In the genomic region with DNA sequence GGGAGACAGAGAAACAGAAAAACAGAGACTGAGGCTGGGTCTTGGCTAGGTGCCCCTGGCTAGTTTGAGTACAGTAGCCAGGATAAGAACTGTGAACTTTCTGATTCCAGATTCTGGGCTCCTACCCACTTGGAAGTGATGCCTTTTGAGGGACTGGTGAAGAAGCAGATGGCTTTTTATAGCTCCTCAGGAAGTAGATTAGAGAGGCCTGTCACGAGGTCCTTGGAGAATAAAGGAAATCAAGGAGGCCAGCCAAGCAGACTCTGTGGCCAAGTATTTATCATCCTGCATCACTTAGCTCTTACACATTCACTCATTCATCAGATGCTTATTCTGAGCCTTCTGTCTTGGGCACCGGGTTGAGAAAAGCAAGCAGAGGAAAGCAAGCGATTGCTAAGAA, we compare ENCODE assay signal across 24 mouse cellular contexts. TPM values are rescaled to one million over a fixed set of nuclear protein-coding genes. Genes with fewer than 3 reads are reported as not detected.
DNase-seq lines count a peak whose midpoint lies in the region; ATAC-seq and TF ChIP-seq lines count a peak whose summit lies in the region.
"Had no signal": no experiment of that assay in that cellular context is flagged by ENCODE, and none has a peak within 500 bp of the region (broad histone marks: within the 10 kb centered on the region; RNA-seq: fewer than 3 reads in every experiment).

No protein-coding gene starts in this region.

- peak; percentile 6; the same call in 1 of the 2 replicates for ATAC-seq in forebrain, embryonic 13.5 days
- ATAC-seq: intestine, embryonic 15.5 days had no signal

- peak in 1 of 2 experiments; percentile 20; a peak in 1 of 4 replicates for TF ChIP-seq EP300 in MEL (IDR thresholded peaks at IDR 0.05; ENCODE audit: low read depth in 1 of 2, low read length in 2 of 2)

- H3K36me3 ChIP-seq in forebrain, embryonic 13.5 days (ENCODE audit: poor library complexity, severe bottlenecking), result no peaks in the 10 kb centered on the region
- H3K36me3 ChIP-seq in forebrain, embryonic 10.5 days (replicated peaks), result no peaks in the 10 kb centered on the region
- H3K36me3 ChIP-seq in MEL (ENCODE audit: control insufficient read depth in 1 of 2, insufficient read depth in 2 of 2, low read length in 2 of 2), result peaks cover 0 to 3% of the 10 kb centered on the region in 2 experiments; a peak in 2 of 4 replicates
- H3K36me3 ChIP-seq: embryonic facial prominence, embryonic 10.5 days; G1E; hindbrain, embryonic 10.5 days; intestine, embryonic 15.5 days; limb, embryonic 10.5 days; neural tube, embryonic 13.5 days had no signal

- no peaks in the 10 kb centered on the region for H3K27me3 ChIP-seq in forebrain, embryonic 13.5 days
- H3K27me3 ChIP-seq in forebrain, embryonic 10.5 days (ENCODE audit: poor library complexity, severe bottlenecking), result peaks cover 61% of the 10 kb centered on the region
- H3K27me3 ChIP-seq in MEL (ENCODE audit: control insufficient read depth in 1 of 2, insufficient read depth in 2 of 2, low read length in 2 of 2), result peaks cover 0 to 4% of the 10 kb centered on the region in 2 experiments; a peak in 3 of 4 replicates
- H3K27me3 ChIP-seq: intestine, embryonic 15.5 days had no signal

- H3K4me3 ChIP-seq in forebrain, embryonic 13.5 days, result no peak overlapping the region
- H3K4me3 ChIP-seq in forebrain, embryonic 10.5 days, result no peak overlapping the region
- no peak overlapping the region for H3K4me3 ChIP-seq in MEL (ENCODE audit: control insufficient read depth in 1 of 2, insufficient read depth in 1 of 2, low read depth in 2 of 2, low read length in 2 of 2)
- H3K4me3 ChIP-seq: embryonic facial prominence, embryonic 10.5 days; heart, adult 2 months; hindbrain, embryonic 10.5 days; intestine, embryonic 15.5 days; limb, embryonic 10.5 days; neural tube, embryonic 13.5 days had no signal

- TF ChIP-seq CTCF in MEL (IDR thresholded peaks at IDR 0.05 in 2 of 3, conservative IDR thresholded peaks at IDR 0.05 in 1 of 3; ENCODE audit: control insufficient read depth in 1 of 3, insufficient read depth in 1 of 3, low read depth in 2 of 3, low read length in 3 of 3, poor library complexity in 1 of 3, severe bottlenecking in 1 of 3), result no peak

- WGBS in forebrain, embryonic 13.5 days, result 52% methylated on average over 3 of the region's 3 CpGs
- 84% methylated on average over 3 of the region's 3 CpGs for WGBS in forebrain, embryonic 10.5 days

- no peaks in the 10 kb centered on the region for H3K79me2 ChIP-seq in MEL (ENCODE audit: control insufficient read depth, insufficient read depth, low read length, poor library complexity)

- TF ChIP-seq RAD21 in MEL (IDR thresholded peaks at IDR 0.05; ENCODE audit: low read depth, low read length), result no peak

- no peak overlapping the region for H3K9ac ChIP-seq in forebrain, embryonic 13.5 days
- H3K9ac ChIP-seq in MEL (ENCODE audit: control insufficient read depth, low read depth, low read length, poor library complexity, severe bottlenecking), result no peak overlapping the region
- H3K9ac ChIP-seq: intestine, embryonic 15.5 days; neural tube, embryonic 13.5 days had no signal

- H3K9me3 ChIP-seq in forebrain, embryonic 13.5 days (replicated peaks), result no peaks in the 10 kb centered on the region
- H3K9me3 ChIP-seq in forebrain, embryonic 10.5 days, result no peaks in the 10 kb centered on the region
- no peaks in the 10 kb centered on the region for H3K9me3 ChIP-seq in MEL (replicated peaks; ENCODE audit: insufficient read depth, low read length)
- H3K9me3 ChIP-seq: embryonic facial prominence, embryonic 10.5 days; G1E; hindbrain, embryonic 10.5 days; intestine, embryonic 15.5 days; limb, embryonic 10.5 days; neural tube, embryonic 13.5 days had no signal

- intact Hi-C loops in heart, postnatal 10 days (cut with DNase I), result loop anchor here (5.0 kb wide), 1 partner anchor 151 kb away; no protein-coding TSS in a partner anchor
- intact Hi-C loops in heart, postnatal 36 days (cut with DNase I), result loop anchor here (5.0 kb wide), 1 partner anchor 151 kb away; no protein-coding TSS in a partner anchor

- DNase-seq in forebrain, embryonic 10.5 days (ENCODE audit: extremely low spot score, low spot score), result no peak
- DNase-seq in heart, postnatal 10 days, result peak; percentile 20 to 32
- DNase-seq in heart, postnatal 36 days, result no peak
- DNase-seq in kidney, postnatal 14 days, result peak; percentile 20
- DNase-seq in kidney, adult 11 months, result no peak
- DNase-seq in MEL (ENCODE audit: low read depth, low spot score), result peak; percentile 14
- no peak for DNase-seq in cerebellum, adult 9-10 months
- DNase-seq: adrenal gland, postnatal 25 days; cerebellum, adult 18-20 months; gastrocnemius, postnatal 10 days; lung, adult 2 months had no signal

- H3K4me1 ChIP-seq in forebrain, embryonic 13.5 days, result peaks cover 47% of the 10 kb centered on the region
- peaks cover 52% of the 10 kb centered on the region for H3K4me1 ChIP-seq in forebrain, embryonic 10.5 days
- H3K4me1 ChIP-seq in MEL (ENCODE audit: control insufficient read depth in 1 of 2, insufficient read depth in 2 of 2, low read length in 2 of 2), result peaks cover 2 to 12% of the 10 kb centered on the region in 2 experiments
- H3K4me1 ChIP-seq: intestine, embryonic 15.5 days had no signal

- no peak for TF ChIP-seq POLR2A in MEL (IDR thresholded peaks at IDR 0.05; ENCODE audit: control insufficient read depth in 1 of 2, insufficient read depth in 1 of 2, low read depth in 1 of 2, low read length in 2 of 2, poor library complexity in 1 of 2)

- no peak overlapping the region for H3K27ac ChIP-seq in forebrain, embryonic 13.5 days
- H3K27ac ChIP-seq in forebrain, embryonic 10.5 days, result no peak overlapping the region
- no peak overlapping the region for H3K27ac ChIP-seq in MEL (ENCODE audit: control insufficient read depth, low read depth, low read length)
- H3K27ac ChIP-seq: embryonic facial prominence, embryonic 10.5 days; heart, adult 2 months; hindbrain, embryonic 10.5 days; intestine, embryonic 15.5 days; kidney, postnatal 0 days; limb, embryonic 10.5 days; neural tube, embryonic 13.5 days had no signal

- H3K4me2 ChIP-seq in forebrain, embryonic 13.5 days, result no peak overlapping the region
- H3K4me2 ChIP-seq: intestine, embryonic 15.5 days; liver, embryonic 11.5 days; neural tube, embryonic 13.5 days had no signal

TF ChIP-seq in MEL, 35 proteins besides CTCF, POLR2A, EP300 and RAD21:
- TF ChIP-seq GATA1 (IDR thresholded peaks at IDR 0.05; ENCODE audit: low read depth, low read length), result 0 out of 2 replicates have a peak, but pooled peaks have one; percentile 22
- peak; percentile 29; the same call in 1 of the 2 replicates for TF ChIP-seq USF1 (IDR thresholded peaks at IDR 0.05; ENCODE audit: low read depth, low read length)
- TF ChIP-seq TCF12 (IDR thresholded peaks at IDR 0.05; ENCODE audit: low read depth, low read length), result no peak
- TF ChIP-seq ZC3H11A (IDR thresholded peaks at IDR 0.05; ENCODE audit: low read depth, low read length), result no peak

RNA-seq across cellular contexts. Expression of a gene that starts 28.8 kb away (rescaled TPM):
- polyA plus RNA-seq in forebrain, embryonic 13.5 days (2015; fragmentation: Nextera tagmentation; extraction: Ambion mirVana), result 18.7 and 23.4 TPM in 2 replicates
- polyA plus RNA-seq in forebrain, embryonic 10.5 days (2016; fragmentation: Nextera tagmentation; extraction: Ambion mirVana), result 35.3 and 36.8 TPM in 2 replicates
- total RNA-seq in heart, postnatal 10 days (2021), result 1 to 10 TPM; 5.2 to 5.8 TPM
- 1 to 10 TPM; 7.6 to 7.7 TPM for total RNA-seq in heart, postnatal 36 days (2021)
- not detected in 2 replicates for total RNA-seq in MEL (2012; rRNA removed)
- polyA plus RNA-seq in MEL (2012; ENCODE audit: insufficient read depth in 1 of 2, insufficient read length in 2 of 2, low read depth in 1 of 2, low replicate concordance in 2 of 2, missing spikeins in 1 of 2), result not detected
- total RNA-seq: common myeloid progenitor, adult 5-6 weeks; megakaryocyte-erythroid progenitor cell, adult 5-6 weeks; monocyte, adult 5-6 weeks had no signal
- polyA plus RNA-seq: G1E had no signal

RNA-seq across cellular contexts. Expression of a gene that starts 32.0 kb away (rescaled TPM):
- polyA plus RNA-seq in forebrain, embryonic 13.5 days (2015; fragmentation: Nextera tagmentation; extraction: Ambion mirVana), result 12.6 and 13.0 TPM in 2 replicates
- 12.6 and 12.9 TPM in 2 replicates for polyA plus RNA-seq in forebrain, embryonic 10.5 days (2016; fragmentation: Nextera tagmentation; extraction: Ambion mirVana)
- 1 to 10 TPM; 6.2 to 6.4 TPM for total RNA-seq in heart, postnatal 10 days (2021)
- 1 to 10 TPM; 6.4 to 7.0 TPM for total RNA-seq in heart, postnatal 36 days (2021)
- 2.7 and 3.4 TPM in 2 replicates for total RNA-seq in MEL (2012; rRNA removed)
- 1 to 10 TPM in 1 of 2 experiments, not detected in 1; 4.7 TPM for polyA plus RNA-seq in MEL (2012; ENCODE audit: insufficient read depth in 1 of 2, insufficient read length in 2 of 2, low read depth in 1 of 2, low replicate concordance in 2 of 2, missing spikeins in 1 of 2)

Comparison
In these comparisons a context has a peak if more than half of its experiments do, and no peak if none do; other contexts are left out.
1. DNase-seq: peak in heart, postnatal 10 days (2 of 2), kidney, postnatal 14 days (single experiment) and MEL (single experiment); none in forebrain, embryonic 10.5 days (single experiment), heart, postnatal 36 days (0 of 2), kidney, adult 11 months (single experiment) and cerebellum, adult 9-10 months (single experiment).